Comparison of ENCODE assay signal across 12 mouse cellular contexts in genomic region chr13:30198101-30198570, GRCm38 (mm10).
DNase-seq lines count a peak whose midpoint lies in the region; ATAC-seq lines count a peak whose summit lies in the region.
"Had no signal": no experiment of that assay in that cellular context is flagged by ENCODE, and none has a peak within 500 bp of the region (broad histone marks: within the 10 kb centered on the region; RNA-seq: fewer than 3 reads in every experiment).

No protein-coding gene starts in this region.

- H3K27ac ChIP-seq in lung, embryonic 15.5 days, result peak overlapping the region; percentile 33; the same call in 1 of the 2 replicates
- peak overlapping the region; percentile 72 for H3K27ac ChIP-seq in stomach, embryonic 16.5 days (ENCODE audit: low read length)
- H3K27ac ChIP-seq: hindbrain, postnatal 0 days had no signal

- no peaks in the 10 kb centered on the region for H3K27me3 ChIP-seq in lung, embryonic 15.5 days
- H3K27me3 ChIP-seq in stomach, embryonic 16.5 days (ENCODE audit: control insufficient read depth, insufficient read depth, low read length), result no peaks in the 10 kb centered on the region

- ATAC-seq in lung, embryonic 15.5 days (ENCODE audit: borderline replicate concordance, extremely low read depth, low FRiP score, low TSS enrichment), result no peak; the same call in 1 of the 2 replicates
- peak; percentile 37; the same call in 1 of the 2 replicates for ATAC-seq in stomach, embryonic 16.5 days (ENCODE audit: insufficient read depth, low FRiP score)
- ATAC-seq: activated CD4-positive, CD25-positive, alpha-beta regulatory T cell, adult 4 months; hindbrain, postnatal 0 days had no signal

- H3K4me2 ChIP-seq in lung, embryonic 15.5 days, result no peak overlapping the region
- H3K4me2 ChIP-seq in stomach, embryonic 16.5 days (ENCODE audit: low read depth, low read length), result no peak overlapping the region
- H3K4me2 ChIP-seq: midbrain, embryonic 11.5 days had no signal

- H3K4me1 ChIP-seq in lung, embryonic 15.5 days, result peaks cover 16% of the 10 kb centered on the region; the same call in 1 of the 2 replicates
- peaks cover 6% of the 10 kb centered on the region; the same call in 1 of the 2 replicates for H3K4me1 ChIP-seq in stomach, embryonic 16.5 days (ENCODE audit: control insufficient read depth, insufficient read depth, low read length)

- peak; percentile 17 for DNase-seq in gastrocnemius, adult 18-20 months (ENCODE audit: low spot score)
- no peak for DNase-seq in gastrocnemius, postnatal 25 days
- DNase-seq in CD4-positive helper T cell, adult 2 months (ENCODE audit: low read depth, low spot score), result peak; percentile 43
- no peak for DNase-seq in left cerebral cortex, adult 11 months (ENCODE audit: low spot score)
- DNase-seq in right cerebral cortex, postnatal 36 days (ENCODE audit: low spot score in 2 of 2), result no peak
- DNase-seq in adrenal gland, adult 2 months, result no peak
- DNase-seq: B cell, adult 2 months had no signal

- no peaks in the 10 kb centered on the region for H3K36me3 ChIP-seq in lung, embryonic 15.5 days
- H3K36me3 ChIP-seq in stomach, embryonic 16.5 days (ENCODE audit: control insufficient read depth, insufficient read depth, low read length), result no peaks in the 10 kb centered on the region

- H3K9me3 ChIP-seq in lung, embryonic 15.5 days, result no peaks in the 10 kb centered on the region
- H3K9me3 ChIP-seq in stomach, embryonic 16.5 days (replicated peaks; ENCODE audit: control insufficient read depth, low read length), result no peaks in the 10 kb centered on the region

- 75% methylated on average over 9 of the region's 9 CpGs for WGBS in lung, embryonic 15.5 days
- WGBS in stomach, embryonic 16.5 days, result 65% methylated on average over 9 of the region's 9 CpGs

- H3K9ac ChIP-seq in lung, embryonic 15.5 days, result no peak overlapping the region
- H3K9ac ChIP-seq in stomach, embryonic 16.5 days (ENCODE audit: low read length), result no peak overlapping the region

- no peak overlapping the region for H3K4me3 ChIP-seq in lung, embryonic 15.5 days
- H3K4me3 ChIP-seq in stomach, embryonic 16.5 days (replicated peaks; ENCODE audit: low read length), result no peak overlapping the region

Comparison
In these comparisons a context has a peak if more than half of its experiments do, and no peak if none do; other contexts are left out.
1. DNase-seq: peak in gastrocnemius, adult 18-20 months (single experiment) and CD4-positive helper T cell, adult 2 months (single experiment); none in gastrocnemius, postnatal 25 days (single experiment), left cerebral cortex, adult 11 months (single experiment), right cerebral cortex, postnatal 36 days (0 of 2) and adrenal gland, adult 2 months (single experiment).